Comparison of ENCODE assay signal across 7 mouse cellular contexts in the genomic region with DNA sequence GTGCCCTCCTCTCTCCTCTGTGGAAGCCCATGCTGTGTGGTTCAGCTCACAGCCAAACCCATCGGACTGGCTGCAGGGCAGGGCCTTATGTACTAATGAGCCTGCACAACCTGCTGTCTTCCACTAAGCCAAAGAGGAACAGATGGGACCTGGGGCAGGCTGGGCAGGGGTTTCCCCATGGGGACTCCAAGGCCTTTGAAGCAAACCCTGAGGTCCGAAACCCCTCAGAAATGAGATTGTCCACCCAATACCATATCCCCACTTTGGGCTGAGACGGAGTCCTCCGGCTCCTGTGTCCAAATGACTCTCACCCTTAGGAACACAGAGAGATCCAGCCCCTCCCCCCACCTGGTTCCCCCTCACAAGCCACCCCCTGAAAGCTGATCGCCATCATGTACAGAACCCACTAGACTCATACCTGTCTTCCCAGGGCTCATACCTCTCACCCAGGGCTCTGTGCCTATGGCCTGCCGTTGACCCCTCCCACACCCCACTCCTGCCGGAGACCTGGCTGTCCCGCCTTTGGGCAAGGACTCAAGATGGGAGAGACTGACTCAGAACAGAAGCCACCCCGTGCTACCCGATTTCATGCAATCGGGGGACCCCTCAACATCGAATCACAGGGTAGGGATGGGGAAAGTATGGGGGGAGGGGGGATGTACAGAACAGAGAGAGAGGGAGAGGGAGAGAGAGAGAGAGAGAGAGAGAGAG. TPM values are rescaled to one million over a fixed set of nuclear protein-coding genes. Genes with fewer than 3 reads are reported as not detected.
A peak's percentile ranks its signal among the peaks of the same experiment; 100 is the strongest.
DNase-seq lines count a peak whose midpoint lies in the region; ATAC-seq and TF ChIP-seq lines count a peak whose summit lies in the region.

No protein-coding gene starts in this region.

- TF ChIP-seq POLR2A in thymus, adult 2 months (IDR thresholded peaks at IDR 0.05; ENCODE audit: control insufficient read depth, extremely low read depth, insufficient read depth, low read length, poor library complexity), result no peak
- no peak for TF ChIP-seq POLR2A in cortical plate, adult 2 months (IDR thresholded peaks at IDR 0.05; ENCODE audit: extremely low read depth, insufficient read depth, low read length)

- no peaks in the 10 kb centered on the region for H3K9me3 ChIP-seq in heart, postnatal 0 days (replicated peaks; ENCODE audit: control insufficient read depth, low read length)
- no peaks in the 10 kb centered on the region for H3K9me3 ChIP-seq in liver, embryonic 16.5 days (replicated peaks; ENCODE audit: control insufficient read depth, low read length)
- H3K9me3 ChIP-seq in stomach, embryonic 14.5 days (ENCODE audit: control insufficient read depth, low read depth, low read length), result no peaks in the 10 kb centered on the region

- no peak for DNase-seq in thymus, adult 2 months
- no peak for DNase-seq in thymus, postnatal 10 days (ENCODE audit: low spot score in 2 of 2)
- no peak for DNase-seq in heart, postnatal 0 days (ENCODE audit: low spot score)
- DNase-seq in T-cell, adult 2 months (ENCODE audit: low spot score), result no peak

- H3K36me3 ChIP-seq in thymus, adult 2 months (ENCODE audit: control insufficient read depth, insufficient read depth, low read length), result no peaks in the 10 kb centered on the region
- no peaks in the 10 kb centered on the region; the same call in 1 of the 2 replicates for H3K36me3 ChIP-seq in heart, postnatal 0 days (replicated peaks; ENCODE audit: control insufficient read depth, insufficient read depth, low read length)
- H3K36me3 ChIP-seq in liver, embryonic 16.5 days (ENCODE audit: control insufficient read depth, insufficient read depth), result no peaks in the 10 kb centered on the region
- no peaks in the 10 kb centered on the region; the same call in none of the 2 replicates for H3K36me3 ChIP-seq in stomach, embryonic 14.5 days (ENCODE audit: control insufficient read depth, insufficient read depth, low read length)

- no peaks in the 10 kb centered on the region for H3K27me3 ChIP-seq in thymus, adult 2 months (ENCODE audit: control insufficient read depth, insufficient read depth, low read length)
- no peaks in the 10 kb centered on the region for H3K27me3 ChIP-seq in heart, postnatal 0 days (ENCODE audit: control insufficient read depth, insufficient read depth, low read length)
- peaks cover 15% of the 10 kb centered on the region for H3K27me3 ChIP-seq in liver, embryonic 16.5 days (ENCODE audit: control insufficient read depth, insufficient read depth, low read depth, low read length)
- H3K27me3 ChIP-seq in stomach, embryonic 14.5 days (ENCODE audit: control insufficient read depth, insufficient read depth, low read length), result no peaks in the 10 kb centered on the region

- peak overlapping the region; percentile 97 for H3K9ac ChIP-seq in heart, postnatal 0 days (replicated peaks; ENCODE audit: low read depth, low read length)
- H3K9ac ChIP-seq in liver, embryonic 16.5 days (ENCODE audit: low read depth, low read length), result peak overlapping the region; percentile 60; the same call in 1 of the 2 replicates
- H3K9ac ChIP-seq in stomach, embryonic 14.5 days (replicated peaks; ENCODE audit: low read depth, low read length), result peak overlapping the region; percentile 90

- ATAC-seq in heart, postnatal 0 days (ENCODE audit: insufficient read depth, low read depth), result peak; percentile 37
- no peak for ATAC-seq in liver, embryonic 16.5 days (ENCODE audit: low read depth)
- ATAC-seq in stomach, embryonic 14.5 days (ENCODE audit: insufficient number of reproducible peaks, insufficient read depth, low FRiP score, low read depth), result peak; percentile 63

- peak overlapping the region; percentile 86 for H3K4me2 ChIP-seq in heart, postnatal 0 days (ENCODE audit: low read depth, low read length)
- H3K4me2 ChIP-seq in liver, embryonic 16.5 days (ENCODE audit: low read depth, low read length), result peak overlapping the region; percentile 43
- H3K4me2 ChIP-seq in stomach, embryonic 14.5 days (replicated peaks; ENCODE audit: low read depth, low read length), result peak overlapping the region; percentile 82

- no peak for TF ChIP-seq EP300 in heart, postnatal 0 days (IDR thresholded peaks at IDR 0.05; ENCODE audit: low read depth)

- H3K4me3 ChIP-seq in thymus, adult 2 months (ENCODE audit: control insufficient read depth, insufficient read depth, low read length), result peak overlapping the region; percentile 7; the same call in 1 of the 2 replicates
- H3K4me3 ChIP-seq in cortical plate, adult 2 months (ENCODE audit: insufficient read depth, low read length), result peak overlapping the region; percentile 92
- peak overlapping the region; percentile 83 for H3K4me3 ChIP-seq in heart, postnatal 0 days (ENCODE audit: low read depth, low read length)
- H3K4me3 ChIP-seq in liver, embryonic 16.5 days (ENCODE audit: low read depth, low read length), result peak overlapping the region; percentile 58
- H3K4me3 ChIP-seq in stomach, embryonic 14.5 days (ENCODE audit: low read depth, low read length), result peak overlapping the region; percentile 65

- peaks cover 3% of the 10 kb centered on the region; the same call in 1 of the 2 replicates for H3K4me1 ChIP-seq in thymus, adult 2 months (replicated peaks; ENCODE audit: control insufficient read depth, insufficient read depth, low read length)
- peaks cover 3% of the 10 kb centered on the region for H3K4me1 ChIP-seq in cortical plate, adult 2 months (ENCODE audit: control insufficient read depth, insufficient read depth, low read length)
- peaks cover 18% of the 10 kb centered on the region for H3K4me1 ChIP-seq in heart, postnatal 0 days (ENCODE audit: control insufficient read depth, insufficient read depth)
- H3K4me1 ChIP-seq in liver, embryonic 16.5 days (ENCODE audit: control insufficient read depth, low read depth, low read length), result no peaks in the 10 kb centered on the region; the same call in 1 of the 2 replicates
- peaks cover 7% of the 10 kb centered on the region for H3K4me1 ChIP-seq in stomach, embryonic 14.5 days (ENCODE audit: control insufficient read depth, insufficient read depth, low read length)

- TF ChIP-seq CTCF in thymus, adult 2 months (IDR thresholded peaks at IDR 0.05; ENCODE audit: borderline replicate concordance, control insufficient read depth, extremely low read depth, insufficient read depth, low read length, poor library complexity), result no peak
- TF ChIP-seq CTCF in cortical plate, adult 2 months (IDR thresholded peaks at IDR 0.05; ENCODE audit: extremely low read depth, insufficient read depth, low read length), result no peak
- TF ChIP-seq CTCF in heart, postnatal 0 days (IDR thresholded peaks at IDR 0.05; ENCODE audit: low read depth), result no peak

- 28% methylated on average over 12 of the region's 12 CpGs for WGBS in thymus, adult 2 months
- WGBS in heart, postnatal 0 days, result 11% methylated on average over 12 of the region's 12 CpGs
- 13% methylated on average over 12 of the region's 12 CpGs for WGBS in liver, embryonic 16.5 days (ENCODE audit: insufficient replicate concordance)
- WGBS in stomach, embryonic 14.5 days, result 6% methylated on average over 12 of the region's 12 CpGs

- no peak overlapping the region for H3K27ac ChIP-seq in thymus, adult 2 months (ENCODE audit: control insufficient read depth, insufficient read depth, low read length)
- 0 out of 2 replicates have a peak overlapping the region, but pooled peaks have one; percentile 78 for H3K27ac ChIP-seq in cortical plate, adult 2 months (ENCODE audit: insufficient read depth, low read length)
- peak overlapping the region; percentile 91 for H3K27ac ChIP-seq in heart, postnatal 0 days (ENCODE audit: low read depth)
- no peak overlapping the region for H3K27ac ChIP-seq in liver, embryonic 16.5 days (ENCODE audit: low read length)
- peak overlapping the region; percentile 72 for H3K27ac ChIP-seq in stomach, embryonic 14.5 days (ENCODE audit: low read length)

RNA-seq across cellular contexts. Expression of gene Arhgef10l, which starts 17.9 kb away (rescaled TPM):
- 22.2 and 26.0 TPM in 2 replicates for polyA plus RNA-seq in thymus, adult 2 months (2012; rRNA removed)
- 34.5 and 38.3 TPM in 2 replicates for polyA plus RNA-seq in cortical plate, adult 2 months (2012; rRNA removed)
- total RNA-seq in heart, postnatal 0 days (2014; rRNA removed; ENCODE audit: low replicate concordance), result 46.8 and 52.8 TPM in 2 replicates
- 12.1 and 15.4 TPM in 2 replicates for polyA plus RNA-seq in heart, postnatal 0 days (2015; fragmentation: Nextera tagmentation; extraction: Ambion mirVana)
- polyA plus RNA-seq in liver, embryonic 16.5 days (2015; fragmentation: Nextera tagmentation; extraction: Ambion mirVana), result 5.7 and 6.6 TPM in 2 replicates
- 9.9 and 10.5 TPM in 2 replicates for polyA plus RNA-seq in stomach, embryonic 14.5 days (2014; fragmentation: Nextera tagmentation; extraction: Ambion mirVana)

RNA-seq across cellular contexts. Expression of gene Rcc2, which starts 52.5 kb away (rescaled TPM):
- polyA plus RNA-seq in thymus, adult 2 months (2012; rRNA removed), result 211 and 279 TPM in 2 replicates
- polyA plus RNA-seq in cortical plate, adult 2 months (2012; rRNA removed), result 44.1 and 45.9 TPM in 2 replicates
- total RNA-seq in heart, postnatal 0 days (2014; rRNA removed; ENCODE audit: low replicate concordance), result 36.4 and 36.9 TPM in 2 replicates
- polyA plus RNA-seq in heart, postnatal 0 days (2015; fragmentation: Nextera tagmentation; extraction: Ambion mirVana), result 4.4 and 4.8 TPM in 2 replicates
- 8.9 and 9.7 TPM in 2 replicates for polyA plus RNA-seq in liver, embryonic 16.5 days (2015; fragmentation: Nextera tagmentation; extraction: Ambion mirVana)
- polyA plus RNA-seq in stomach, embryonic 14.5 days (2014; fragmentation: Nextera tagmentation; extraction: Ambion mirVana), result 26.2 and 26.6 TPM in 2 replicates

Comparison
In these comparisons a context has a peak if more than half of its experiments do, and no peak if none do; other contexts are left out.
1. H3K27ac ChIP-seq: peak in cortical plate, adult 2 months (single experiment), heart, postnatal 0 days (single experiment) and stomach, embryonic 14.5 days (single experiment); none in thymus, adult 2 months (single experiment) and liver, embryonic 16.5 days (single experiment).
2. H3K4me3 ChIP-seq: peak in every context shown above with its lines; median percentile 92 in cortical plate, adult 2 months; 83 in heart, postnatal 0 days; 65 in stomach, embryonic 14.5 days; 58 in liver, embryonic 16.5 days; 7 in thymus, adult 2 months.
3. Peak in every context shown above with its lines, with median percentiles within 50 percentile points of each other: H3K4me2 ChIP-seq and H3K9ac ChIP-seq.